Mouse (Mus musculus): ENCODE measurements around the gene Tusc2. TPM values are rescaled to one million over a fixed set of nuclear protein-coding genes. Genes with fewer than 3 reads are reported as not detected.
"Not testable (repeated sequence)": the region's sequence is repeated elsewhere in the genome, so short reads cannot be mapped to it uniquely, and the experiment has no call there.

The Tusc2 gene
- total RNA-seq, 2 experiments from 2014 or later, result 26.1 to 27.2 TPM

DNA sequence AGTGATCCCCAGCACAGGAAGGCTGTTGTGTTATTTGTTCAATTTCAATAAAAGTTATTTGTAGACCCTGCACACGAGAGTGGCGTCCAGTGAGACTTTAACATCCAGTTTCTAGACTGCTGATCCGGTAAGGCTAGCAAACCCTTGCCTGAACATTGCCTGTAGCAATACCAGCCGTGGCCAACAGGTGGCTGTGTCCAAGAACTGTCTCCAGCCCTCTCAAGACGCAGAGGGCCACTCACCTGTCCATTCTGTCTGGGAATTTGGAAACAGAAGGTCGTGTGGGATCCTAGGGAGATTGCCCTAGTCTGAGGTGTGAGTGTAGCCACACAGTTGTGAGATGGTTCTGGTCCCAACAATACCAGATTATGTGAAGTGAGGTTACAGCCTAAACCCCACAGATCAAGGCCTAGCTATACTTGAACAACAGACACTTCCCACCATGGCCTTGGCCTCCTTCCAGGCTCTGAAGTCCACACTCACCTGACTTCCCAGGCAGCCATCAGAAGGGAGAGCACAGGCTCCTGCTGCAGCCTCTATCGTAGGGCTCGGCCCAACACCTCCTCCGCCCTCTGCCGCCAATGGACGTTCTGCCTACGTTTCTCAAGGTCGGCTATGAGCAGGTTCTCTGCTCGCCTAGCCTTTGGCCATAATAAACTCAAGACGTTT is 3.1 kb downstream of the Tusc2 start:
- no peak for ATAC-seq (replicated peaks; ENCODE audit: low FRiP score, low TSS enrichment, poor library complexity, severe bottlenecking)

DNA sequence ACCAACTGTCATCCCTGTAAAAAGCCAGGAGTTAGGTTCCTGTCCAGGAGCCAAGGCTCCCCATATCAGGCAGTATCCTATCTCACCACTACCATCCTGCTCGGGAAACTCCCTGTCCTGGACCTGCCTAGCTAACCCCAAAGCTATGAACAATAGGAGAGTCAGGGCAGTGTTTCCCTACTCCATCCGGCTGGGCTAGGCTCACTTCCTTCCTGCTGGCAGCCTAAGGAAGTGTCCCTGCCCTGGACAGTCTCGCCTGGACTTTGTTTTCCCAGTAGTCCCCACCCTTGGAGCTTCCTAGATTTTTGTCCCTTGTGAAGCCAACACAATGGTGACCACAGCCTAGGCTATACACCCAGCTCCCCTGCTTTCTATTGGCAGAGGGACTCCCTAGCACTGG is 3.8 kb downstream of the Tusc2 start:
- no peak for ATAC-seq (replicated peaks; ENCODE audit: low FRiP score, low TSS enrichment, poor library complexity, severe bottlenecking)

DNA sequence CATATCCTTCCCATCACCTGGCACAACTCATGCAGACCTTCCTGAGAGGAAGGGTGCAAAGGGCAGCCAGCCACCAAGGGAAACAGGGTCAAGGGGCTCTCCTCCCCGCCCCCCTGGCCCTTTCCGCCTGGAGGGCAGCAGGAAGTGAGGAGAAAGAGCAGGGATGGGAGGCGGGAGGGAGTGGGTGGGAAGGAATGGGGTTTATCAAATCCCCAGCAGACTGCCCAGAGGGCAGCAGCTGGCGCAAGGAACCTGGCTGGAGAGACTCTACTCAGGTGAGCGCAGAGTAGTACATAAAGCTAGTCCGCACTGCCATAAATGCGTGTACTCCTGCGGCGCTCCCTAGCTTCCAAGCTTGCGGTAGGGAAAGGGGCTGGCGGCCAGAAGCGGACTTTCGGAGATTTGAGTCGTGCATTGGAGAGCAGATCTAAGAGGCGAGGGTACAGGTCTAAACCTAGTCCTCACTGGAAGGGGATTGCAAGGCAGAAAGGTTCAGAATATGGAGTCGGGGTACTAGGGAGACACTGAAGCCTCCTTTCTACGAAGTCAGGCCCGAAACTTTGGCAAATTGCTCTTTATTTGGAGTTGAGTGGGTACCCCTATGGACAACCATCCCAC is 4.8 kb downstream of the Tusc2 start, which contains the start of gene Hyal2:
Gene Hyal2 (plus strand): TSS at position 244 of the 618 bp plus-strand sequence.
- ATAC-seq (replicated peaks; ENCODE audit: low FRiP score, low TSS enrichment, poor library complexity, severe bottlenecking), result no peak

DNA sequence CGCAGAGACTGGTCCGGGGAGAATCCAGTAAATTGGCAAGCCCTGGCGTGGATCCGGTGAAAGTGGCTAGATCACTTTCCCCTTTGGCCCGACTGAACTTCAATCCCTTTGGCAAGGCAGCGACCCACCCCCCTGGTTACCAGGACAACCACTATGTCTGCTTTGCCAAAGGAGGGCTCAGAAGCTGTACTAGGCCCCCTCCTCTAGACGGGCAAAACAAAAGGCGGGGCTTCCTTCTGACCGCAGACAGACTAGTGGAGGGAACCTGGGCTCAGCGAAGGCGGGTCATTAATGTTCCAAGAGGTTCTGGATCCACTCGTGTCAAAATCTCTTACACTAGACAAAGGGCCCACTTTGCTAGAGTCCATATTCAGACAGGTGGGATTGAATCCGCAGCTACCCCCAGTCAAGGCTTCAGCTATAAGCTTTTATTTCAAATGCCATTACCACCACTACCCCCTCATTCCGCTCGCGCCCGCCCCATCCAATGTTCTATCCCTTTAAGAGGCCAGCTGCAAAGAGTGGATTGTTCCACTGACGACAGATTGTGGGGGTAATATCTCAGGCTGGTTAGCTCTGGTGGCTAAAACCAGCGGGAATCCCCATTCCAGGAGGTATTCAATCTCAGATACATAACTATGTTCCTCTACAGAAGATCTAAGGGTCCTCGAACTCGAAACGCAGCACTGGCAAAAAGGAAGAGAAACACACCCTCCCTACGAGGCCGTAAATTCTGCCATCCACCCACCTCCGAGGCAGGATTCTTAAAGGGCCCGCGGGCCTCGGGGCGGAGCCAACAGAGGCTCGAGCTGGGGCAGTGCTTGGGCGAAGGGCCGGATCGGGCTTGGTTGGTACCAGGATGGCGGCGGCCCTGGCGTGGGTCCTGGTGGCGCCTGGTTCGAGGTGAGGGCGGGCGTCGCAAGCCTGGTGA is 5.5 kb downstream of the Tusc2 start:
- peak; percentile 55 for ATAC-seq (replicated peaks; ENCODE audit: low FRiP score, low TSS enrichment, poor library complexity, severe bottlenecking)

DNA sequence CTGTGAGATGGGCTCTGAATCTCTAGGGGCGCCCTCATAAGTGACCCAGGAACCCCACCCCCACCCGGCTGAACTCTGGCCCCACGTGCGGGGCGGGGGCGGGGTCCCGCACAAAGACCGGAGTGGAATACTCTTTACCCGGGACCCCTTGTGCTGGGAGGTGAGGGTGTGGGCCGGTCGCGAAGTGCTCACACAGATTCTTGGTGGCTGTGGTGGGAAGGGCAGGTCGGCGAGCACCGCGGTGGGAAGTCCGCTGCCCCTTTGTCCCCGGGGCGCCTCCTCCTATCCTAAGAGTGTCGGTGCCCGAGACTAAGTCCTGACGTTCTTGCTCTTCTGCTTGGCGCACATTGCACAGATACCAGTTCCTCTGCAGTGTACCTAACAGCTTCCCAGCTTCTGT is 6.2 kb downstream of the Tusc2 start:
- 0 out of 2 replicates have a peak, but pooled peaks have one; percentile 7 for ATAC-seq (replicated peaks; ENCODE audit: low FRiP score, low TSS enrichment, poor library complexity, severe bottlenecking)

DNA sequence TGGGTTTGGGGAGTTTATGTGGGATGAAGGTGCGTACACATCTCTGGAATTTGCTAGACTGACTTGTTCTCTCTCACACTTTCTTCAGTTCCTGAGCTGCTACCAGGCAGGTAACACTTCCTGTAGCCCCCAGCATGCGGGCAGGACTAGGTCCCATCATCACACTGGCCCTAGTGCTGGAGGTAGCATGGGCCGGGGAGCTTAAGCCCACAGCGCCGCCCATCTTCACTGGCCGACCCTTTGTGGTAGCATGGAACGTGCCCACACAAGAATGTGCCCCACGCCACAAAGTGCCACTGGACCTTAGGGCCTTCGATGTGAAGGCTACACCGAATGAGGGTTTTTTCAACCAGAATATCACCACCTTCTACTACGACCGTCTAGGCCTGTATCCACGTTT is 7.0 kb downstream of the Tusc2 start:
- ATAC-seq (replicated peaks; ENCODE audit: low FRiP score, low TSS enrichment, poor library complexity, severe bottlenecking), result no peak

DNA sequence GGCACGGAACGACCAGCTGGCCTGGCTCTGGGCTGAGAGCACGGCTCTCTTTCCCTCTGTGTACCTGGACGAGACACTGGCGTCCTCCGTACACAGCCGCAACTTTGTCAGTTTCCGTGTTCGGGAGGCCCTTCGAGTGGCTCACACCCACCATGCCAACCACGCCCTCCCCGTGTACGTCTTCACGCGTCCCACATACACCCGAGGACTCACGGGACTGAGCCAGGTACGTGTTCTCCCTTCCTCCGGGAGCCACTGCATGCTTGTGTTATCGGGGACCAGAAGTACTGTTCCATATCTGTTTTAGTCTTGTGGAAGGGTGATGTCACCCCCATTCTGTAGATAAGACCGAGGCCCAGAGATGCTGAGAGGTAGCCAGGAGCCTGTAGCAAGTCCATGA is 7.8 kb downstream of the Tusc2 start:
- peak; percentile 61 for ATAC-seq (replicated peaks; ENCODE audit: low FRiP score, low TSS enrichment, poor library complexity, severe bottlenecking)

DNA sequence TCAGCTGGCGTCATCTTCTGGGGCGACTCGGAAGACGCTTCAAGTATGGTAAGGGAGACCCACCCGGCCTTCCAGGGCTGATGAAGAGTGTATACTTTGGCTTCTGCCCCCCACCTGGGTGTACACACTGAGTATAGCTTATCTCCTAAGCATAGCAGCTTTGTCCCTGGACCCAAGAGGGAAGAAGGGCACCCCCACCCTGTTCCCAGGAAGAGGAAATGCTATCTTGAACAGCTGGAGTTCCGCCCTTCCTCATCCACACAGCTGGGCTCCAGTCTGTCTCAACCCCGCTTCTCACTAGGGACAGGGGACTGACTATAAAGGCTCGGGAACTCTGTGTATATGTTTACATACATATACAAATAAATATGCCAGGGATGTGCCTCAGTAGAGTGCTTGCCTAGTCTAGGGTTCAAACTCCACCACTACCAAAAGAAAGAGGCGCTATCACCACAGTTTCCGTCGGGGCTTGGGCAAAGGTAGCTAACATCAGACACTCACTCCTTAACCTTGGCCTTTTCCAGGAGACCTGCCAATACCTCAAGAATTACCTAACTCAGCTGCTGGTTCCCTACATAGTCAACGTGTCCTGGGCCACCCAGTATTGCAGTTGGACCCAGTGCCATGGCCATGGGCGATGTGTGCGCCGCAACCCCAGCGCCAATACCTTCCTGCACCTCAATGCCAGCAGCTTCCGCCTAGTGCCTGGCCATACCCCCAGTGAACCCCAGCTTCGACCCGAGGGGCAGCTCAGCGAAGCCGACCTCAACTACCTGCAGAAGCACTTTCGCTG is 8.7 kb downstream of the Tusc2 start:
- no peak for ATAC-seq (replicated peaks; ENCODE audit: low FRiP score, low TSS enrichment, poor library complexity, severe bottlenecking)

DNA sequence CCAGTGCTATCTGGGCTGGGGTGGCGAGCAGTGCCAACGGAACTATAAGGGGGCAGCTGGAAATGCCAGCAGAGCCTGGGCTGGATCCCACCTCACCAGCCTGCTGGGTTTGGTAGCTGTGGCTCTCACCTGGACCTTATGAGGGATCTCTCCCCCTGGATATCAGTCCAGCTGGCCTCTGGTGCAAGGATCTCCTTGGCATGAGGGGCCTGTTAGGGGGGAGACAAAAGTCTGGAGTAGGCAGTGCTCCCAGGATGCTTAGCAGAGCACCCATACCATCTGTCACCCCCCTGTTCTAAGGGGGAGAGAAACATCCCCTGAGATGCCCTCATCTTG is 9.2 kb downstream of the Tusc2 start:
- ATAC-seq (replicated peaks; ENCODE audit: low FRiP score, low TSS enrichment, poor library complexity, severe bottlenecking), result no peak

DNA sequence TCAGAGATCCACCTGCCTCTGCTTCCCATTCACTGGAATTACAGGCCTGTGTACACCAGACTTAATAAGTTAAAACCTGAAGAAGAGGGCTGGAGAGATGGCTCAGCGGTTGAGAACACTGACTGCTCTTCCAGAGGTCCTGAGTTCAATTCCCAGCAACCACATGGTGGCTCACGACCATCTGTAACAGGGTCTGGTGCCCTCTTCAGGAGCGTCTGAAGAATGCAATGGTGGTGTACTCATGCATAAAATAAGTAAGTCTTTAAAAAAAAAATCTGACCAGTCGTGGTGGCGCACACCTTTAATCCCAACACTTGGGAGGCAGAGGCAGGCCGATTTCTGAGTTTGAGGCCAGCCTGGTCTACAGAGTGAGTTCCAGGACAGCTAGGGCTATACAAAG is 10.7 kb downstream of the Tusc2 start:
- ATAC-seq (replicated peaks; ENCODE audit: low FRiP score, low TSS enrichment, poor library complexity, severe bottlenecking), result not testable (repeated sequence)

DNA sequence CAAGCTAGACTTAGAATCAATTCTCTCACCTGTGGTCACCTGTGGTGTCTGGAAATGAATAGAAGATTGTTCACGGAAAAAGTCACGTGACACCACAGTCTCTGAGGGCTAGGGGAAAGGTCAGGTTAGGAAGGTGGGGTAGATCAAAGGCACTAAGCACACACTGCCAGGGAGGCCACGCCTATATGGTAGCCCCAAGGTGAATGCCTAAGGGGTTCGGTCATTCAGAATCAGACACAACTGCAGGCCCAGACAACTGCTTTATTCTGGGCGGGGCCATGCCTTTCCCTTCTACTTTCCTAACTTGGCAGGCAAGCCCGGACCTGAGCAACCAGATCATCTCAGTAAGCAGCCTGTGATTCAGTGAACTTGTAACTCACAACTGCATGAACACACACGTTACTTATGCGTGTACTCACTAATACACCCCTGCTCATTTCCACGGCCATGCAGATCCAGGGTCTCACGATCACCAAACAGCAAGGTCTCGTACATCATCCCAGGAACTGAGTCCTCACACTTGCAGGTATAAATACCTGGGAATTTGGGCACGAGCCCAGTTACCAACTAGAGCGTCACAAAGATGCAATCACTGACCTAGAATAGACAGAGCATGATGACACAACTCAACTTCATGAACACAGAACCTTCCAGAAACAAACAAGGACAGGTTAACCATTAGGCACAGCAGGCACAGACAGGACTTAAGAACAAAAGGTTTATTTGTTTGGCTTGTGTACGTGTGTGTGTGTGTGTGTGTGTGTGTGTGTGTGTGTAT is 12.7 kb downstream of the Tusc2 start:
- ATAC-seq (replicated peaks; ENCODE audit: low FRiP score, low TSS enrichment, poor library complexity, severe bottlenecking), result no peak

DNA sequence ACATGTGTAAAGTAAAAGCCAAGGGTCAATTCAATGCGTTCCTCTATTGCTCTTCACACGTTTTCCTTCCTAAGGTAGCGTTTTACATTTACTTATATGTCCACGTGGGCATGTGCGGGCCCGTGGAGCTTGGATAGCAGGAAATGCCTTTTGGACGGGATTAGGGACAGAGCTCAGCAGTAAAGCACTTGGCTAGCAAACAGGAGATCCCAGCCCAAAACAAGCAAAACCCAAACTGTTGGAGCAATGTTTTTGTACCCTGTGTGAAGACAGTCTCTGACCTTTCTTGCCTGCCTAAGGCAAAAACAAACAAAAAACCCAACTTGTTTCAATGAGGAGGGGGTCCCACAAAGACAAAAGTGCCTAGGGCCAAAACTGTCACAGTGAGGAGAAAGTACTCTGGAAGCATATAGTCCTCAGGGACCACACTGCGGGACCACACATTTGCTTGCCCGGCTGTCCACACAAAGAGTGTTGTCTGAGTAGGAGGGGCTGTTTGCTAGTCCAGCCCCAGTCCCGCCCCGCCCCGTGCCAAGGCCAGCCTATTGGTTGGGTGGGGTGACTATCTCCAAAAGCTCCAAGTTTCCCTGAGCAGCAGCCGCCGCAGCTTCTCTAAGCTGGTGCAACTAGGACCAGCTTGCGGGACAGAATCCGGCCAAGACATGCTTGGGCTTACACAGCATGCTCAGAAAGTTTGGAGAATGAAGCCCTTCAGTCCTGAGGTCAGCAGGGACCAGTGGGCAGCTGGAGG is 13.5 kb downstream of the Tusc2 start, which contains the start of gene Hyal1:
Gene Hyal1 (plus strand): TSS at position 571 of the 751 bp plus-strand sequence.
- peak; percentile 77 for ATAC-seq (replicated peaks; ENCODE audit: low FRiP score, low TSS enrichment, poor library complexity, severe bottlenecking)

DNA sequence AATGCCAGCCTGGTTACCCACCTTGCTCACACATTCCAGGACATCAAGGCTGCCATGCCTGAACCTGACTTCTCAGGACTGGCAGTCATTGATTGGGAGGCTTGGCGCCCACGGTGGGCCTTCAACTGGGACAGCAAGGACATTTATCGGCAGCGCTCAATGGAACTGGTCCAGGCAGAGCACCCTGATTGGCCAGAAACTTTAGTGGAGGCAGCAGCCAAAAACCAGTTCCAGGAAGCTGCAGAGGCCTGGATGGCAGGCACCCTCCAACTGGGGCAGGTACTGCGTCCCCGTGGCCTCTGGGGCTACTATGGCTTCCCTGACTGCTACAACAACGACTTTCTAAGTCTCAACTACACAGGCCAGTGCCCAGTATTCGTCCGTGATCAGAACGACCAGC is 14.8 kb downstream of the Tusc2 start:
- no peak for ATAC-seq (replicated peaks; ENCODE audit: low FRiP score, low TSS enrichment, poor library complexity, severe bottlenecking)

DNA sequence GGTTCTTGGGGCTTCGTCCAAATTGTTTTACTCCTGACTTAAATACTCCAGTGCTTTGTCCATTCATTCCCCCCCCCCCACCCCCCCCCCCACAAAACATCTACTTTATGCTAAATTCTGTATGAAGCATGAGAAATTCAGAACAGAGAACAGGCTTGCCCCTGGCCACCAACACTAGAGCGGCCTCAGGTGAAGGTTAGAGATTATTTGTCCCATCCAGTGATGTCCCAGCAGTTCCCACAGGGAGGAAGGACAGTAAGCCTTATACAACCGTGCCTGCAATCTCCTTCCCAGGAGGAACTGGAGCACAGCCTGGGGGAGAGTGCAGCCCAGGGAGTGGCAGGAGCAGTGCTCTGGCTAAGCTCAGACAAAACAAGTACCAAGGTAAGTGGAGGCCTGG is 15.5 kb downstream of the Tusc2 start, which contains the start of gene Naa80:
Gene Naa80 (plus strand): TSS at position 301 of the 400 bp plus-strand sequence.
- ATAC-seq (replicated peaks; ENCODE audit: low FRiP score, low TSS enrichment, poor library complexity, severe bottlenecking), result no peak

DNA sequence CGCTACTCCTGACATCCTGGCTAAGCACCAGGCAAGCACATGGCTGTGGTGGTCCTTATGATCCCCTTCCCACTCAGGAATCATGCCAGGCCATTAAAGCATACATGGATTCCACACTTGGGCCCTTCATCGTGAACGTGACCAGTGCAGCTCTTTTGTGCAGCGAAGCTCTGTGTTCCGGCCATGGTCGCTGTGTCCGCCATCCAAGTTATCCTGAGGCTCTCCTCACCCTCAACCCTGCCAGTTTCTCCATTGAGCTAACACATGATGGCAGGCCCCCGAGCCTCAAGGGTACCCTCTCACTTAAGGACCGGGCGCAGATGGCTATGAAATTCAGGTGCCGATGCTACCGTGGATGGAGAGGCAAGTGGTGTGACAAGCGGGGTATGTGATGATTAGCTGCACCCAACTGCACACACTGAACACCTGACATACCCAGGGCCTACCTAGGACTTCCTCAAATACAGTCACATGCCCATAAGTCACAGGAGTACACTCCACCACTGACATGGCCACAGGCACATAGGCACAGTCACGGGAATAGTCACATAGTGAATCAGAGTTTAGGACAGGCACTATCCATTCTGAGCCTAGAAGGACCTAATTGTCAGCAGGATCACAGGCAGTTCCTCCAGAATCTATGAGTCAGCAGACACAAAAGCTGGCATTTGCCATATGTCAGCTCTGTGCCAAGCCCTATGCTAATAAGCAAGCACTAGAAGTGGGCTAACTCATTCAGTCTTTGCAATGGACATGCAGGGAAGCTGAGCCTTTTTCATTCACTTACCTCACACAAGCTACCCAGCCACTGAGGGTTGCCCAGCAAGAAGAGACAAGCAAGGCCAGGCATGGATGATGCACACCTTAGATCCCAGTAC is 16.2 kb downstream of the Tusc2 start:
- ATAC-seq (replicated peaks; ENCODE audit: low FRiP score, low TSS enrichment, poor library complexity, severe bottlenecking), result no peak

DNA sequence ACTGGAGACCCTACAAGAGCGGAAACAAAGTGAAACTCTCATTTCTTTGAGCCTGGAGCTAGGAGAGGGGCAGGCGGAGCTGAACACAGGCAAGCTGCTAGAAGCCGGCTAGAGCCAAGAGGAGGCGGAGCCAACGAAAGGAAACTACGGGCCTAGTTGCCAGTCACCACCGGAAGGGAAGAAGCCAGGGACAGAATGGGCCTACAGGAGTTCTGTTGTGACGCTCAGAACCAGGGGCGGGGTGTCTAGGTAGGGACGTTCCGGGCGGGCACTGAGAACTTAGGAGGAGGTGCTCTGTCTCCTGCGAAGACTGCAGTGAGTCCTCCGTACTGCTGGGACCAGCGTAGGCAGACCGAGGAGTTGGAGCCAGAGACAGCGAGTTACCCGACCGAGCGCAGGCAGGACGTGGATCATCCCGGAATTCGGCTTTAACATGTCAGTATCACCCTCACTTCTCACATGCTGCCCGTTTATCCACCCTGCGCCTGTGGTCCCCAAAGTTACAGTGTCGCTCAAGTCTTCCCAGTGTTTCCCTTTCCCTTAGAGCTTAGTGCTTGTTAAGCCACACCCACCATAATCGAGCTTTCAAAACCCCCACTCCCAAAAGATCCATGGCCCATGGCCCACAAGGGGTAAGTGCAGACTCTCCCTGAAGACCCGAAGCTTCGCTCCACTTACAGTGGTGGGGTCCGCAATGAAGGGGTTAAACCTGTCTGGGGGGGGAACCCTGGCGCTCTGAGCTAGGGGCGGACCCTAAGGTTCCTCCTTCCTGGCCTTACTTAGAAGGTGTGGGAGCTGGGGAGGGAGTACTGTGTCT is 17.7 kb downstream of the Tusc2 start, which contains the start of gene Hyal3:
Gene Hyal3 (plus strand): TSS at position 318 of the 817 bp plus-strand sequence.
- ATAC-seq (replicated peaks; ENCODE audit: low FRiP score, low TSS enrichment, poor library complexity, severe bottlenecking), result peak; percentile 84
